Mouse (Mus musculus): Measurements from ENCODE around the gene Cdc20b.

Gene Cdc20b

GRCm38 (mm10) chr13:113031351-113031750 lies 3.6 kb upstream of the Cdc20b start:
- no peak for DNase-seq

- peak; percentile 44 for DNase-seq
Observed at GRCm38 (mm10) chr13:113031792-113032571, 2.9 kb upstream of the Cdc20b start.

GRCm38 (mm10) chr13:113032831-113033230 lies 2.1 kb upstream of the Cdc20b start:
- DNase-seq = no peak

GRCm38 (mm10) chr13:113034271-113034886 lies 532 bp upstream of the Cdc20b start:
- no peak for DNase-seq

GRCm38 (mm10) chr13:113035852-113036251 lies 941 bp downstream of the Cdc20b start:
- peak; percentile 89 for DNase-seq

- DNase-seq = no peak
Observed at GRCm38 (mm10) chr13:113044876-113045275, 10.0 kb downstream of the Cdc20b start.

- no peak for DNase-seq
Observed at GRCm38 (mm10) chr13:113045458-113046110, 10.7 kb downstream of the Cdc20b start.

GRCm38 (mm10) chr13:113046211-113046883 lies 11.4 kb downstream of the Cdc20b start, which contains the start of gene Gpx8:
Gene Gpx8 (minus strand): TSS chr13:113046410.
- peak; percentile 80 for DNase-seq

- DNase-seq = no peak
Observed at GRCm38 (mm10) chr13:113047018-113047417, 12.1 kb downstream of the Cdc20b start.

GRCm38 (mm10) chr13:113047647-113048046 lies 12.7 kb downstream of the Cdc20b start:
- no peak for DNase-seq

GRCm38 (mm10) chr13:113054230-113054629 lies 19.3 kb downstream of the Cdc20b start:
- DNase-seq = no peak

GRCm38 (mm10) chr13:113055826-113056225 lies 20.9 kb downstream of the Cdc20b start:
- DNase-seq = peak; percentile 41

- DNase-seq = no peak
Observed at GRCm38 (mm10) chr13:113061746-113062145, 26.8 kb downstream of the Cdc20b start.

GRCm38 (mm10) chr13:113064542-113064941 lies 29.6 kb downstream of the Cdc20b start:
- DNase-seq = no peak

- no peak for DNase-seq
Observed at GRCm38 (mm10) chr13:113079021-113079420, 44.1 kb downstream of the Cdc20b start.

- DNase-seq = no peak
Observed at GRCm38 (mm10) chr13:113082101-113082500, 47.2 kb downstream of the Cdc20b start.

GRCm38 (mm10) chr13:113084732-113085131 lies 49.8 kb downstream of the Cdc20b start:
- no peak for DNase-seq

GRCm38 (mm10) chr13:113087226-113088017 lies 52.5 kb downstream of the Cdc20b start:
- no peak for DNase-seq

GRCm38 (mm10) chr13:113090489-113090888 lies 55.6 kb downstream of the Cdc20b start:
- no peak for DNase-seq

GRCm38 (mm10) chr13:113094618-113095017 lies 59.7 kb downstream of the Cdc20b start:
- DNase-seq = no peak

GRCm38 (mm10) chr13:113097011-113097410 lies 62.1 kb downstream of the Cdc20b start:
- no peak for DNase-seq

- DNase-seq = no peak
Observed at GRCm38 (mm10) chr13:113098406-113098805, 63.5 kb downstream of the Cdc20b start.

Data from lung, postnatal 10 days (tissue).